Mouse (Mus musculus) MEL (cell line): ENCODE measurements at regions not wholly inside any gene's neighbourhood (a gene's known extent, or its start where the extent isn't known, plus 50 kb on each side); places are given as distances from the start of the nearest gene placed in this dataset.

Experiments
- CHD2 ChIP-seq: IDR thresholded peaks from 2 replicates; pipeline ENCODE4 v1.6.1; 2011; ENCODE audit warnings: low read length, improper control_type of control experiment
- CTCF ChIP-seq, 3 experiments: IDR thresholded peaks in 2 of 3; conservative IDR thresholded peaks in 1 of 3; 2 replicates each; pipeline ENCODE4 v1.5.1; 2011 to 2012; ENCODE audit warnings: low read length in 3 of 3, low read depth in 2 of 3, mild to moderate bottlenecking in 2 of 3, improper control_type of control experiment in 1 of 3, inconsistent platforms in 1 of 3, mixed read lengths in 1 of 3, moderate library complexity in 1 of 3; ENCODE audit not compliant: control insufficient read depth in 1 of 3, insufficient read depth in 1 of 3, poor library complexity in 1 of 3, severe bottlenecking in 1 of 3
- HCFC1 ChIP-seq: IDR thresholded peaks from 2 replicates; pipeline ENCODE4 v1.6.1; 2012; ENCODE audit warnings: low read depth, mild to moderate bottlenecking, inconsistent platforms, low read length, improper control_type of control experiment, moderate library complexity
- NRF1 ChIP-seq: IDR thresholded peaks from 2 replicates; pipeline ENCODE4 v1.6.1; 2014; ENCODE audit warnings: low read depth, mild to moderate bottlenecking, inconsistent platforms, low read length, improper control_type of control experiment, moderate library complexity; ENCODE audit not compliant: poor library complexity, insufficient read depth, severe bottlenecking
- POLR2A ChIP-seq, 2 experiments: IDR thresholded peaks; 2 replicates each; pipeline ENCODE4 v1.6.1; 2011 to 2012; ENCODE audit warnings: low read length in 2 of 2, mild to moderate bottlenecking in 2 of 2, control low read depth in 1 of 2, improper control_type of control experiment in 1 of 2, low read depth in 1 of 2, moderate library complexity in 1 of 2; ENCODE audit not compliant: control insufficient read depth in 1 of 2, insufficient read depth in 1 of 2, poor library complexity in 1 of 2
- POLR2AphosphoS2 ChIP-seq: IDR thresholded peaks from 2 replicates; pipeline ENCODE4 v1.6.1; 2011; ENCODE audit warnings: low read length, improper control_type of control experiment
- SIN3A ChIP-seq: IDR thresholded peaks from 2 replicates; pipeline ENCODE4 v1.6.1; 2012; ENCODE audit warnings: low read length, improper control_type of control experiment, inconsistent platforms

- no peak for TF ChIP-seq CTCF (IDR thresholded peaks at IDR 0.05 in 2 of 3, conservative IDR thresholded peaks at IDR 0.05 in 1 of 3; ENCODE audit: control insufficient read depth in 1 of 3, insufficient read depth in 1 of 3, low read depth in 2 of 3, low read length in 3 of 3, poor library complexity in 1 of 3, severe bottlenecking in 1 of 3)
- TF ChIP-seq POLR2A (IDR thresholded peaks at IDR 0.05; ENCODE audit: control insufficient read depth in 1 of 2, insufficient read depth in 1 of 2, low read depth in 1 of 2, low read length in 2 of 2, poor library complexity in 1 of 2), result no peak
- no peak for TF ChIP-seq POLR2AphosphoS2
- TF ChIP-seq SIN3A, result no peak
- TF ChIP-seq CHD2, result no peak
- TF ChIP-seq NRF1, result no peak
- no peak for TF ChIP-seq HCFC1
Observed at GRCm38 (mm10) chr4:40063751-40064456, 79.0 kb upstream of the Aco1 start.
